Mouse (Mus musculus) brain, embryonic 14.5 days (tissue): ENCODE measurements around the gene Gm10320.

Source experiments
- CTCF ChIP-seq: fragments of 200-500 bp; IDR thresholded peaks from 2 replicates; pipeline ENCODE4 v1.5.1; 2012; ENCODE audit warnings: inconsistent platforms, mild to moderate bottlenecking, moderate library complexity, borderline replicate concordance; ENCODE audit not compliant: insufficient read depth, insufficient read length; ENCODE audit errors: extremely low read depth
- POLR2A ChIP-seq: fragments of 200-500 bp; IDR thresholded peaks from 2 replicates; pipeline ENCODE4 v1.6.1; 2012; ENCODE audit warnings: mild to moderate bottlenecking, inconsistent platforms, borderline replicate concordance; ENCODE audit not compliant: poor library complexity, insufficient read depth, insufficient read length, severe bottlenecking; ENCODE audit errors: extremely low read depth

DNA sequence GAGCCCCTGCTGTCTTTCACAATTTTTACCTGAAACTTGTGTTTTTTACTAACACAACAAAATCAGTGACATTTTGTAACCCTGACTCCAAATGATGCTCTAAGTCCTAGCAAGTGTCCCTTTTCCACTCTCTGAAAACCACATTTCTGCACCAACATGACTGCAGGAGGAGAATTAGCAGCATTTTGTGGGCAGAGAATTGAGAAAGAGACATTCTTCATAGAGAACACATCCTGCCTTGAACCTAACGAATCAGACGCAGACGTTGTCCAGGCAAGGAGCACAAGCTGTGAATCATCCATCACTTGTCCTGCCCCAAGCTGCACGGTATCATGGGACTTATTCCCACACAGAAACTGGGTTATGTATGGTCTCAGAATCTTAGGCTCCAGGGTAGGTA lies 38.7 kb downstream of the Gm10320 start:
- TF ChIP-seq CTCF (no peak), POLR2A (no peak)
